Mouse (Mus musculus): ENCODE results near the gene Tmem268.

The Tmem268 gene

DNA sequence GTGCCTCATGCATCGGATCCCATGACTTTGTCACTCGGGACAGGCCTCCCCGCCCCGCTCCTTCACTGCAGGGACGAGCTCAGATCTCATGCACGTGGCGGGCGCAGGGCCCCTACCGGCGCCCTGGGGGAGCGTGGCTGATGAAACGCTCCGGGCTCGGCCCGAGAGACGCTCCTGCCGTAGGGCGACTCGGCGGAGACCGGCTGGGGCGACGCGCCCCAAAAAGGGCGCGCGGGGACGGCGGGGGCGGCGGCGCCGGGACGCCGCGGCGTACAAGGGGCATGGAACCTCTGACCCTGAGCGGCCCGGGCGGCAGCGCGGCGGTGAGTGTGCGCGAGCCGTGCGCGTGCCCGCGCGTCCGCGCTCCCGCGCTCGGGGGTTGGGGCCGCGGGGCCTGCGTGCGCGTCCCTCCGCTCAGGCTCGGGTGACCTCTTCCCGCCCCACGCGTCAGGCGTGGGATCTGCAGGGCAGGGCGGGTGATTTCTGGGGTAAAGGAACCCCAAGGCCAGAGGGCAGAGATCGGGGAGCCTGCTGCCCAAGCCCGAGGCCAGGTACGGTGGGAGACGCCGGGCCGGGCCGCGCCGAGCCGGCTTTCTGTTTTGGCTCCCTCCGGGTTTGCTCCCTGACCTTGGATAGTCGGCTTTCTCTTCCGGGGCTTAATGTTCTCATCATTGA is at the start of gene Tmem268:
Gene Tmem268 (plus strand): TSS at position 375 of the 675 bp plus-strand sequence.
- peak; percentile 84 to 86 for DNase-seq

- no peak for DNase-seq
Observed at GRCm38 (mm10) chr4:63512921-63513320, 45.7 kb upstream of the Tmem268 start.

DNA sequence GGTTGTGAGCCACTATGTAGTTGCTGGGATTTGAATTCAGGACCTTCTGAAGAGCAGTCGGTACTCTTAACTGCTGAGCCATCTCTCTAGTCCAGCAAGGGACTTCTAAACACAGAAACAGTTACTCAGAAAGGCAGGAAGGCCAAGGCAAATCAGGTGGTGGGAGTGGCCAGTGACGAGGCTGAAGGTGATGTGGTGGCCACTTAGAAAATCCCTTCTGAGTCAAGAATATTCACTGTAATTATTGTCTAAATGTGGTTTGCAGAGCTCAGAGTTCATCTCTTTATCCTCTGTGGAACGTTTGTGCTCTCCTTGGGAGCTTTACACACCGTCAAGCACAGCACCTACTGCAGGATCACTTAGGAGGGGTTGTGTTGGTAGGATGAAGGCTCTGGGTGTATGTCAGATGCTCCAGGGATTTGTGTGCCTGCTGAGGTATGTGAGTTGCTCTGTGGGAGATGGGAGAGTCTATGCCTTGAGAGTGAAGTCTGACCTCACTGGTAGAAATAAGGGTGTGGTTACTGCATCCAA is 44.1 kb upstream of the Tmem268 start:
- DNase-seq = no peak

- no peak for DNase-seq
Observed at GRCm38 (mm10) chr4:63515021-63515420, 43.6 kb upstream of the Tmem268 start.

- no peak for DNase-seq
Observed at GRCm38 (mm10) chr4:63521813-63522419, 36.7 kb upstream of the Tmem268 start.

GRCm38 (mm10) chr4:63525514-63525913 is 33.1 kb upstream of the Tmem268 start:
- no peak for DNase-seq

- peak in 1 of 2 experiments; percentile 6 for DNase-seq
Observed at GRCm38 (mm10) chr4:63528946-63529345, 29.6 kb upstream of the Tmem268 start.

GRCm38 (mm10) chr4:63530409-63530808 is 28.2 kb upstream of the Tmem268 start:
- peak in 1 of 2 experiments; percentile 26 for DNase-seq

DNA sequence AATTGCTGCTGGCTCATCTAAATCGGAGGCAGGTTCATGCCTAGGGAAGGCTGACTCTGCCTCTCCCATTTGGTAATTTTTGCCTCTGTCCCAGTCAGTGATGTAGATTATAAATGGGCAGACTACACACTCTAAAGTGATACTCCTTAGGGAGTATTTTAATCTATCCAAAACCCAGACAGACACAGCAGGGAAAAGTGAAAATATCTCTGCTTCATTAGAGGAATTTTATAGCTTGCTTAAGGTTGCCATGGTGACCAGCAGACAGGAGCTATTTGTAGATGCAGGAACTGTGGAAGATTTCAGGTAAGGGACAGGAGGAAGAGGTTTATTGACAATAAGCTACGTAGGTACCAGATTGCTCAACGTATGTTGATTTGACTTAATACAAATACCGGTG is 21.0 kb upstream of the Tmem268 start:
- DNase-seq = no peak

- DNase-seq = peak; percentile 39 to 43
Observed at GRCm38 (mm10) chr4:63542209-63542608, 16.4 kb upstream of the Tmem268 start.

- DNase-seq = peak; percentile 61 to 65
Observed at GRCm38 (mm10) chr4:63543746-63544493, 14.7 kb upstream of the Tmem268 start.

- peak; percentile 97 to 98 for DNase-seq
Observed at GRCm38 (mm10) chr4:63544494-63545230, 13.9 kb upstream of the Tmem268 start, which contains the start of gene Atp6v1g1. TSS of gene Atp6v1g1 (plus strand) at chr4:63544772.

- DNase-seq = no peak
Observed at GRCm38 (mm10) chr4:63545231-63545958, 13.2 kb upstream of the Tmem268 start.

DNA sequence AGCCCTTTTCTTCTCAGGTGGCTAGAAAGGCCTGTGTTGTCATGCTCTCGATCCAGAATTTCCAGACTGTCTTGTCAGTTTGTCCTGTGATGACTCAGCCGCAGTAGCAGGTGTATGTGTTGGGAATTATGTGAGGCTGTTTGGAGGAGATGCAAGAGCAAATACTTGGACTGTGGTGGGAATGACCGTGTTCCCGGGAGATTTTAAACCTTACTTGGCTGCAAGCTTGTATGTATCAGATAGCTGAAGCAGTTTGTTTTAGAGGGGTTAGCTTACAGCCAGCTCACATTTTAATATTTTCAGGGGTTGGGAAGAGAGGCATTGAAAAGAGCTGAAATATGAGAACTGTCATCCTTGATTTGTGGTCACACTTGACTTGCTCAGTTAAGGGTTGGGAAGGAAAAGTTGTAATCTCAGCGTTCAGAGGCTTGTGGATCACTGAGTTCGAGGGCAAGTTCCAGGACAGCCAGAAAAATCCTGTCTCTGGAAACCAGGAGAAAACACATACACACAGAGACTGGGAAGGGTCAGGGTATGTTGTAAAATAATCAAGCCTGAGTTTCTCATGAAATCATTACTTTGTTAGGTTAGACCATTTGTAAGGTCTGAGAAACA is 12.0 kb upstream of the Tmem268 start:
- no peak for DNase-seq

DNA sequence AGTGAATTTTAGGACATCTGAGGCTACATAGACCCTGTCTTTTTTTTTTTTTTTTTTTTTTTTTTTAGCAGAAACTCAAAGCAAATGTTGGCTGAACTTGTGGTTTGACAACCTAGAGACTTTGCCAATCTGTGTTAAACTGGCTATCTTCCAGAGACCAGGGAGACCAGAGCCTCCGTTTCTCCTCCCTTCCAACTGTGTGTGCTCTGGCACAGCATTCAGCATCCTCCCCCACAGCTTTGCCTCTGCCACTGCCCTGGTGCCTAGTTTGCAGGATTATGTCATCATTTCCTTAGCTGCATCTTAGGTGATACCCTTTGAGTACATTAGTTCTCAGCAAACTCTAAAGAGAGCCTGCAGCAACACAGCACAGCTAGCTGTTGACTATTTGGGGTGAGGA is 10.8 kb upstream of the Tmem268 start:
- DNase-seq = peak in 1 of 2 experiments; percentile 51

DNA sequence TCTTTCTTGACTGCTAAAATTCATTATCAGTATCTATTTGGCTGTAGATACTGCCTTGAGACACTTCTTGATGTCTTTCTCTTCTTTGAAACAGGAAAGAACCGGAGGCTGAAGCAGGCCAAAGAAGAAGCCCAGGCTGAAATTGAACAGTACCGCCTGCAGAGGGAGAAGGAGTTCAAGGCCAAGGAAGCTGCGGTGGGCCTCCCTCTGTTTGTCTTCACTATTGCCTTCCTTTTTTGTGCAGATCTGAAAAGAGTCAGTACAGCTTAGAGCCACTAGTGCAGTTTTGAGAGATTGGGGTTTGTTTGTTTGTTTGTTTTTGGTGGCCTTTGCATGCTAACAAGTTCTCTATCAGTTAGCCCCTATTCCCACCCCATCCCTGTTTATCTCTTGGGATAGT is 10.1 kb upstream of the Tmem268 start:
- DNase-seq = no peak

DNA sequence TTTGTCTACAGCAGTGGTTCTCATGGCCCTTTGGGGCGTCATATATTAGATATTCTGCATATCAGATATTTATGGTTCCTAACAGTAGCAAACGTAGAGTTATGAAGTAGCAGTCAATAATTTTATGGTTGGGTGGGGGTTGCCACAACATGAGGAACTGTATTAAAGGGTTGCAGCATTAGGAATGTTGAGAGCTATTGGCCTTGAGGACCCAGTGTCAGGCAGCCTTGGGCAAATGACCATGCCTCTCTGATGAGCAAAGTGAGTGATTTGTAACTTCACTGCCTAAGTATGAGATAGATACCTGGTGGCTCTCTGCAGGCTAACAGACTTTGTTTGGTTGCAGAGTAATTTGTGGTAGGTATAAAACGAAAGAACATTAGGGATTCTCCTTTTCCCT is 7.7 kb upstream of the Tmem268 start:
- DNase-seq = no peak

DNA sequence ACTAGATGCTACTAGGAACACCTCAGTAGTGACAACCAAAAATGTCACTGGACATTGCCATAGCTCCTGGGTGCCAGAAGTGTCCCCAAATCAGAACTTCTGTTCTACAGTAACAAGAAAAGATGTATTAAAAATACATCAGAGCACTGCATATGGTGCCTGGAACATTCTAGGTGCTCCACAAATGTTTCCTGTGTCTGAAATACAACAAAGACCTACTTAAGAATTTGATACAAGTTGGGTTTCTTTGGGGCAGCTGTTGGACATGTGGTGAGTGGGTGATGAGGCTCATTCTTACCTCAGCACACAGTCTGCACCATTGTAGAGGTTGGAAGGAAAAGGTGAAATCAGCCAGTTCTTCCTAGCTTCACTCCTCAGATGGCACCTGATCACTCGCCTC is 5.7 kb upstream of the Tmem268 start:
- no peak for DNase-seq

GRCm38 (mm10) chr4:63553789-63554576 is 4.6 kb upstream of the Tmem268 start:
- DNase-seq = no peak

- DNase-seq = no peak
Observed at GRCm38 (mm10) chr4:63554616-63555015, 4.0 kb upstream of the Tmem268 start.

DNA sequence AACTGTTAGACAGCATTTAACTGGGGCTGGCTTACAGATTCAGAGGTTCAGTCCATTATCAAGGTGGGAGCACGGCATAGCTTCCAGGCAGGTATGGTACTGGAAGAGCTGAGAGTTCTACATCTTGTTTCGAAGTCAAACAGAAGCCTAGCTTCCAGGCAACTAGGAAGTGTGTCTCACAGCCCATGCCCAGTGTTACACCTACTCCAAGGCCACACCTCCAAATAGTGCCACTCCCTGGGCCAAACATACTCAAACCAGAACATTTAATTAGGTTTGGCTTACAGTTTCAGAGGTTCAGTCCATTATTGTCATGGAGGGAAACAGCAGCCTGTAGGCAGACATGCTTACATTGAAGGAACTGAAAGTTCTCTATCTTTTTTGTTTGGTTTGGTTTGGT is 3.5 kb upstream of the Tmem268 start:
- DNase-seq = no peak

Measured in cerebellum, postnatal 10 days (tissue).